Mouse (Mus musculus) CH12.LX (cell line): ENCODE measurements around the gene Abhd11. TPM values are rescaled to one million over a fixed set of nuclear protein-coding genes. Genes with fewer than 3 reads are reported as not detected.

Source experiments
- DNase-seq: peaks from one replicate; pipeline ENCODE4 v3.0.0-alpha.2; 2013; ENCODE audit errors: extremely low read depth
- H3K27ac ChIP-seq: 2 replicates; pipeline ENCODE4 v1.5.1; 2012; ENCODE audit warnings: low read depth, mild to moderate bottlenecking, control low read depth, moderate library complexity; ENCODE audit not compliant: insufficient read depth
- H3K27me3 ChIP-seq: replicated peaks from 2 replicates; pipeline ENCODE3; 2012; ENCODE audit warnings: inconsistent platforms
- H3K36me3 ChIP-seq, 2 experiments: replicated peaks in 1 of 2; 2 replicates each; pipeline versions ENCODE3 to v1.6.1; 2012; ENCODE audit warnings: inconsistent platforms in 1 of 2, low read length in 1 of 2, mild to moderate bottlenecking in 1 of 2, mixed read lengths in 1 of 2, moderate library complexity in 1 of 2; ENCODE audit not compliant: control insufficient read depth in 1 of 2, insufficient read depth in 1 of 2
- H3K4me1 ChIP-seq, 2 experiments: 2 replicates each; pipeline ENCODE4 v1.6.1; 2012; ENCODE audit warnings: inconsistent platforms in 1 of 2, moderate library complexity in 1 of 2; ENCODE audit not compliant: insufficient read depth in 2 of 2, control insufficient read depth in 1 of 2
- H3K4me2 ChIP-seq: 2 replicates; pipeline ENCODE4 v1.6.1; 2012; ENCODE audit warnings: low read depth, mild to moderate bottlenecking, control low read depth; ENCODE audit not compliant: poor library complexity, insufficient read depth, severe bottlenecking
- H3K4me3 ChIP-seq, 3 experiments: fragments of 150-350 bp in 1 of 3; sonication (generic) in 1 of 3; replicated peaks in 1 of 3; 2 replicates each; pipeline versions ENCODE3 to v1.5.1; 2011 to 2012; ENCODE audit warnings: low read depth in 2 of 3, low read length in 2 of 3, mild to moderate bottlenecking in 2 of 3, moderate library complexity in 2 of 3, control low read depth in 1 of 3, improper control_type of control experiment in 1 of 3, inconsistent platforms in 1 of 3, mixed read lengths in 1 of 3; ENCODE audit not compliant: poor library complexity in 1 of 3
- H3K79me2 ChIP-seq: replicated peaks from 2 replicates; pipeline ENCODE4 v1.6.1; 2012; ENCODE audit warnings: mild to moderate bottlenecking, moderate library complexity; ENCODE audit not compliant: control insufficient read depth, poor library complexity, insufficient read depth, severe bottlenecking; ENCODE audit errors: extremely low read depth
- H3K9ac ChIP-seq: 2 replicates; pipeline ENCODE4 v1.6.1; 2012; ENCODE audit warnings: low read depth, mild to moderate bottlenecking, control low read depth, moderate library complexity; ENCODE audit not compliant: insufficient read depth
- H3K9me3 ChIP-seq: replicated peaks from 2 replicates; pipeline ENCODE3; 2012; ENCODE audit warnings: low read length, inconsistent platforms, mixed read lengths
- BHLHE40 ChIP-seq: IDR thresholded peaks from 2 replicates; pipeline ENCODE4 v1.6.1; 2011; ENCODE audit warnings: mild to moderate bottlenecking, low read depth, low read length, improper control_type of control experiment
- CHD2 ChIP-seq: IDR thresholded peaks from 2 replicates; pipeline ENCODE4 v1.6.1; 2011; ENCODE audit warnings: low read length, improper control_type of control experiment
- E2F4 ChIP-seq: IDR thresholded peaks from 2 replicates; pipeline ENCODE4 v1.6.1; 2011; ENCODE audit warnings: low read depth, low read length, improper control_type of control experiment; ENCODE audit not compliant: insufficient replicate concordance
- ELF1 ChIP-seq: IDR thresholded peaks from 2 replicates; pipeline ENCODE4 v1.6.1; 2014; ENCODE audit warnings: low read depth, mild to moderate bottlenecking, inconsistent platforms, low read length, improper control_type of control experiment
- ETS1 ChIP-seq: conservative IDR thresholded peaks from 2 replicates; pipeline ENCODE4 v1.6.1; 2012; ENCODE audit warnings: low read depth, mild to moderate bottlenecking, inconsistent platforms, low read length, improper control_type of control experiment, moderate library complexity
- GABPA ChIP-seq: IDR thresholded peaks from 2 replicates; pipeline ENCODE4 v1.6.1; 2012; ENCODE audit warnings: low read depth, low read length, improper control_type of control experiment, inconsistent platforms; ENCODE audit not compliant: insufficient replicate concordance
- JUND ChIP-seq: conservative IDR thresholded peaks from 2 replicates; pipeline ENCODE4 v1.6.1; 2011; ENCODE audit warnings: low read depth, low read length, improper control_type of control experiment
- MAFK ChIP-seq: IDR thresholded peaks from 2 replicates; pipeline ENCODE4 v1.6.1; 2011; ENCODE audit warnings: low read length, improper control_type of control experiment; ENCODE audit not compliant: insufficient replicate concordance
- MEF2A ChIP-seq: IDR thresholded peaks from 2 replicates; pipeline ENCODE4 v1.6.1; 2014; ENCODE audit warnings: low read depth, mild to moderate bottlenecking, inconsistent platforms, low read length, improper control_type of control experiment, borderline replicate concordance
- MXI1 ChIP-seq: IDR thresholded peaks from 2 replicates; pipeline ENCODE4 v1.6.1; 2011; ENCODE audit warnings: mild to moderate bottlenecking, low read depth, low read length, improper control_type of control experiment
- NELFE ChIP-seq: IDR thresholded peaks from 2 replicates; pipeline ENCODE4 v1.6.1; 2011; ENCODE audit warnings: low read depth, low read length, improper control_type of control experiment
- POLR2A ChIP-seq: IDR thresholded peaks from 2 replicates; pipeline ENCODE4 v1.6.1; 2011; ENCODE audit warnings: low read depth, mild to moderate bottlenecking, improper control_type of control experiment, low read length
- POLR2AphosphoS2 ChIP-seq: IDR thresholded peaks from 2 replicates; pipeline ENCODE4 v1.6.1; 2011; ENCODE audit warnings: low read depth, low read length, improper control_type of control experiment
- RCOR1 ChIP-seq: conservative IDR thresholded peaks from 2 replicates; pipeline ENCODE4 v1.6.1; 2012; ENCODE audit warnings: low read depth, mild to moderate bottlenecking, inconsistent platforms, low read length, improper control_type of control experiment
- SIN3A ChIP-seq: IDR thresholded peaks from 2 replicates; pipeline ENCODE4 v1.6.1; 2012; ENCODE audit warnings: low read length, improper control_type of control experiment, inconsistent platforms
- SMC3 ChIP-seq: IDR thresholded peaks from 2 replicates; pipeline ENCODE4 v1.6.1; 2011; ENCODE audit warnings: low read depth, low read length, improper control_type of control experiment
- TBP ChIP-seq: conservative IDR thresholded peaks from 2 replicates; pipeline ENCODE4 v1.6.1; 2011; ENCODE audit warnings: low read depth, low read length, improper control_type of control experiment
- UBTF ChIP-seq: IDR thresholded peaks from 2 replicates; pipeline ENCODE4 v1.6.1; 2012; ENCODE audit warnings: low read depth, mild to moderate bottlenecking, inconsistent platforms, low read length, improper control_type of control experiment, moderate library complexity
- USF1 ChIP-seq: IDR thresholded peaks from 2 replicates; pipeline ENCODE4 v1.6.1; 2014; ENCODE audit warnings: low read depth, mild to moderate bottlenecking, inconsistent platforms, low read length, improper control_type of control experiment
- ZC3H11A ChIP-seq: IDR thresholded peaks from 2 replicates; pipeline ENCODE4 v1.6.1; 2012; ENCODE audit warnings: low read depth, mild to moderate bottlenecking, inconsistent platforms, low read length, improper control_type of control experiment
- ZNF384 ChIP-seq: IDR thresholded peaks from 2 replicates; pipeline ENCODE4 v1.6.1; 2012; ENCODE audit warnings: low read depth, low read length, improper control_type of control experiment, inconsistent platforms
- dilution Hi-C: fragments of 300-500 bp; cut with MboI; formaldehyde crosslinking; loops from 2 replicates; pipeline ENCODE4 v1.14.3; 2020; ENCODE audit warnings: low sequenced_read_pairs; ENCODE audit not compliant: extremely low pct_unique_long_range_greater_than_20kb, extremely low pct_ligation_motif_present
- in situ Hi-C: fragments of 300-500 bp; cut with MboI; formaldehyde crosslinking; loops from 3 replicates; pipeline ENCODE4 v1.14.3; 2019; ENCODE audit warnings: low sequenced_read_pairs, low pct_ligation_motif_present, low pct_unique_long_range_greater_than_20kb, mixed read lengths
- polyA plus RNA-seq: library from polyadenylated mRNA; unstranded; fragments of >175 nt; gene quantifications from 2 replicates; pipeline ENCODE4 v1.2.1, GENCODE M21; 2012; ENCODE audit warnings: low read depth; ENCODE audit not compliant: insufficient read length
- total RNA-seq, 2 experiments: library from RNA; depleted of rRNA; stranded (reverse); fragments of 300-350 nt in 1 of 2; fragments of >200 nt in 1 of 2; gene quantifications; 2 replicates each; pipeline ENCODE4 v1.2.3; 2012 to 2014

Gene Abhd11
- total and polyA plus RNA-seq, 3 experiments = 32.1 to 36.6 (median 36.0) TPM

- dilution Hi-C loops = no loop called here
- in situ Hi-C loops = no loop called here
- Histone ChIP-seq H3K9me3 (no peaks in the 10 kb centered on the region), H3K36me3 (no peaks in the 10 kb centered on the region), H3K27ac (no peak overlapping the region), H3K9ac (no peak overlapping the region), H3K79me2 (no peaks in the 10 kb centered on the region), H3K4me2 (no peak overlapping the region)
- no peak for DNase-seq
- no peak for TF ChIP-seq MXI1
- TF ChIP-seq, all 38 proteins: peak for 0
- H3K4me3 ChIP-seq = no peak overlapping the region
- peaks cover 51% of the 10 kb centered on the region for H3K27me3 ChIP-seq
- no peaks in the 10 kb centered on the region for H3K4me1 ChIP-seq
Observed at GRCm38 (mm10) chr5:134977837-134978236, 31.1 kb upstream of the Abhd11 start.

GRCm38 (mm10) chr5:134981149-134981548, 27.8 kb upstream of the Abhd11 start:
- H3K9ac ChIP-seq = no peak overlapping the region
- no peak overlapping the region for H3K4me3 ChIP-seq
- H3K4me1 ChIP-seq = no peaks in the 10 kb centered on the region
- H3K36me3 ChIP-seq = no peaks in the 10 kb centered on the region
- dilution Hi-C loops (no loop called here), in situ Hi-C loops (no loop called here)
- DNase-seq = no peak
- H3K4me2 ChIP-seq = no peak overlapping the region; the same call in 1 of the 2 replicates
- H3K79me2 ChIP-seq = no peaks in the 10 kb centered on the region
- no peaks in the 10 kb centered on the region for H3K9me3 ChIP-seq
- TF ChIP-seq ETS1 = no peak
- TF ChIP-seq BHLHE40 = no peak
- TF ChIP-seq RCOR1 = no peak
- no peak for TF ChIP-seq ZNF384
- TF ChIP-seq ZC3H11A = no peak
- TF ChIP-seq TBP = no peak
- TF ChIP-seq USF1 = no peak
- TF ChIP-seq JUND = no peak
- no peak for TF ChIP-seq MEF2A
- TF ChIP-seq SMC3 = no peak
- no peak for TF ChIP-seq GABPA
- H3K27ac ChIP-seq = no peak overlapping the region
- H3K27me3 ChIP-seq = peaks cover 33% of the 10 kb centered on the region

GRCm38 (mm10) chr5:134983111-134983510, 25.8 kb upstream of the Abhd11 start:
- peaks cover 31% of the 10 kb centered on the region for H3K27me3 ChIP-seq
- dilution Hi-C loops = no loop called here
- no peaks in the 10 kb centered on the region for H3K4me1 ChIP-seq

More at GRCm38 (mm10) chr5:134983111-134983510, 25.8 kb upstream of the Abhd11 start:
- peaks cover 9% of the 10 kb centered on the region for H3K9me3 ChIP-seq
- DNase-seq = no peak
- H3K4me3 ChIP-seq = no peak overlapping the region
- H3K36me3 ChIP-seq = no peaks in the 10 kb centered on the region
- no peak overlapping the region for H3K27ac ChIP-seq
- TF ChIP-seq SMC3 = no peak
- no peak for TF ChIP-seq POLR2A
- no peak for TF ChIP-seq ZNF384
- TF ChIP-seq CHD2 = no peak
- no peak for TF ChIP-seq POLR2AphosphoS2
- no peak for TF ChIP-seq NELFE
- no peak for TF ChIP-seq SIN3A
- TF ChIP-seq ELF1 = no peak
- no peak for TF ChIP-seq UBTF
- no peak for TF ChIP-seq MXI1
- TF ChIP-seq E2F4 = no peak
- TF ChIP-seq MAFK = no peak
- no peaks in the 10 kb centered on the region for H3K79me2 ChIP-seq
- no peak overlapping the region for H3K4me2 ChIP-seq
- in situ Hi-C loops = no loop called here
- no peak overlapping the region for H3K9ac ChIP-seq
